Mouse (Mus musculus) C2C12 (cell line): ENCODE results near the gene Tm9sf1.

Source experiments
- CTCF ChIP-seq: IDR thresholded peaks from one replicate; pipeline ENCODE4 v1.5.1; 2011; ENCODE audit not compliant: control insufficient read depth, insufficient read depth, insufficient read length
- FOSL1 ChIP-seq: IDR thresholded peaks from one replicate; pipeline ENCODE4 v1.8.0; 2011; ENCODE audit warnings: mild to moderate bottlenecking, low read length; ENCODE audit not compliant: poor library complexity, insufficient read depth, severe bottlenecking
- MAX ChIP-seq: IDR thresholded peaks from one replicate; pipeline ENCODE4 v1.6.1; 2011; ENCODE audit warnings: mild to moderate bottlenecking, control low read depth

GRCm38 (mm10) chr14:55590748-55591330, 52.8 kb downstream of the Tm9sf1 start, which contains the start of gene Psme2:
- TF ChIP-seq FOSL1 = no peak
- no peak for TF ChIP-seq MAX
- TF ChIP-seq CTCF = no peak
